Mouse (Mus musculus): ENCODE results near the gene Cnnm2. TPM values are rescaled to one million over a fixed set of nuclear protein-coding genes. Genes with fewer than 3 reads are reported as not detected.

The Cnnm2 gene
- total RNA-seq, 2 experiments from 2014 or later: 2.4 to 3.3 TPM

DNA sequence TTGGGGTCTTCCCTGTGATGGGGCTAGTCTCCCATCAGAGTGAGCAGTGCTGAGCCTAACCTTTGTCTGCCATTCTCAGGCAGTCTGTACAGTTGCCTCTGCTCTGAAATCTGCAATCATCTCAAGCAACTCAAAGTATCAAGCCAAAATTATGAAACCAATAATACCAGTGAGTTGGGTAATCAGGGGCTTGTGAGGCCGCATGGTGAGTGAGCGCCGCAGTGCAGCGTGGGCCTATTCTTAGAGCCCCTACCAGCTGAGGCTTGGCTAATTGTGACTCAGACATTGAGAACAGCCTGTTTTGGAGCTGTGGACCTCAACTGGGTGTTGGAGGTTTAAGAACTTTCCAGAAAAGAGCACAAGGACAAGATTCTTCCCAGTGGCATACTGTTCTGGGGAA lies 109.7 kb downstream of the Cnnm2 start:
- DNase-seq: no peak
- intact Hi-C loops (cut with DNase I): no loop called here

DNA sequence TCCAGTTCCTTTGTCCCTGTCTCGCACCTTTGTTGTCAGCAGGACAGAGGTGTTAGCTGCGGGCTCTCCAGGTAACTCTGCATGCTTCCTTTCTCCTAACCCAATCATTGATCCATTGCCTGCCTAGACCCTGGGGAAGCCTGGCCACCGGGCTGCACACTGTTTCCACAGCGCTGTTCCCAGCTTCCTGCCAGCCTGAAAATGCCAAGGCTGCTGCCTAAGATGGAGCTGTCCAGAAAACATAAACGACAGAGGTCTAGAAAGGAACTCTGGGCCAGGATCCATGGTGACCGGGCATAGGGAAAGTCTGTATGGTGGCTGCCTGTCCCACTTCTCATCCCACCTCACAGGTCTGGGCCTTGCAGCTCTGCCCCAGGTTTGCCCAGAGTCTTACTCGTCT lies 110.3 kb downstream of the Cnnm2 start:
- intact Hi-C loops (cut with DNase I): no loop called here
- no peak for DNase-seq

DNA sequence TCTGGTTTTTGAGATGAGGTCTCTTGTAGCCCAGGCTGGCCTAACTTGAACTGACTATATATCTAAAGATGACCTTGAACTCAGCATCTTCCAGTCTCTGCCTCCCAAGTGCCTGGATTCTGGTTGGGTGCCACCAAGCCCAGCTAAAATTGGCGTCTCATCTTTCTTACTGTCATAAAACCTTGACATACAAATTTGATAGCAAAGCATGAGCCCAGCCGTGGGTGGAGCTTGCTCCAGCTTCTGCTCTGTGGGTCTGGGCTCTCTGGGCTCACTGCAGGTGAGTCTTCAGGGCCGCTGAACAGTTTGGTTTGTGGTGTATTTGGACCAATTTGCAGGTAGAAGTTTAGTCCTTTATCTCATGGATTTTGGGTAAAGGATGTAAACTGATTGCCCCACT lies 112.5 kb downstream of the Cnnm2 start:
- no peak for DNase-seq
- intact Hi-C loops (cut with DNase I): no loop called here

DNA sequence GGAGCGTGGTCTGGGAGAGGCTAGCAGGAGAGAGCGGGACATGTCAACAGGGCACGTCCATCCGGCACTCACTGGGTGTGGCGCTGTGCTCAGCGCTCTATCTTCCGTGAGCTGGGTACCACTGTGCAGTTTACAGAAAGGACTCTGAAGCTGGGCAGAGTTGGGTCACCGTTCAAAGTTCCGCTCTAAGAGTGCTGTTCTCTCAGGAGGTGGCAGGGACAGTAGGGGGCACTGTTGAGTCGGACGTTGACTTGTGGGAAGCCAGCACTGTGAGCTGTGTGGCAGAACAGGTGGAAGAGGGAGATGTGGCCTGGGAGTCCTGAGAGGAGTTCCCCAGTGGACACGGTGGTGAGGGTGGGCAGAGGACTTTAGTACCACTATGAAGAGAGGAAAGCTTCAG lies 114.4 kb downstream of the Cnnm2 start:
- peak; percentile 75 to 80 for DNase-seq
- intact Hi-C loops (cut with DNase I): loop anchor here (1.0 kb wide), 1 partner anchor 116 kb away; no protein-coding TSS in a partner anchor

DNA sequence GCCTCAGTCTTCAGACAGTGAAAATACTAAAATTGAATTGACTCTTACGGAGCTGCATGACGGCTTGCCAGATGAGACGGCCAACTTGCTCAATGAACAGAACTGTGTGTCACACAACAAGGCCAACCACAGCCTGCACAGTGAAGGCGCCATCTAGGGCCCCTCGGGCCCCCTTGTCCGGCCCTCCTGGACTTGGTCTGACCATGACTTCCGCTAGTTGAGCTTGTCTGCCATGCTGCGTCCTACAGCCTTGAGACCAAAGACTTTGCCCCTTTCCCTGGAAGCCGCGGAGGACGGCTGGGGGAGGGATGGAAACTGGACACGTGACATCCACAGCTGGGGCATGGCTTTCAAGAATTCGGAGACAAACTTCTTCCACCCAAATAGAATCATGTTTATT lies 116.5 kb downstream of the Cnnm2 start:
- DNase-seq: no peak
- intact Hi-C loops (cut with DNase I): no loop called here

DNA sequence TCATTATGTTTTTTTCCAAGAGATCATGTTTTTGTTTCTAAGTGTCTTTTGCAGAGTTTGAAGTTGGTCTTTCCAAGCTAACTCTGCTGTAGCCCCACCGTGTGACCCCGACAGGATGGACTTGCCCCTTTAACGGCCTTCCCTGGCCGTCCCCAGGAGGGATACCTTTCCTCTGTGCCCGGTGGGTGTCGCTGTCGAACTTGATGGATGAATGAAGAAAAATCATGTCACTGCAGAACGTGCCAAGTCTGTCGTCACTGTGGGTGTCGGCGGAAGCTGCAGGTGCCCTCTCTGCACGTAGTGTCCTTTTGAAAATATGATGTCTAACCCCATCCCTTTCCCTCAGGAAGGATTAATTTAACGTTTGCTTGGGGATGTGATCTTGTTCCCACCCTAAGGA lies 117.0 kb downstream of the Cnnm2 start:
- intact Hi-C loops (cut with DNase I): no loop called here
- peak; percentile 45 to 57 for DNase-seq

DNA sequence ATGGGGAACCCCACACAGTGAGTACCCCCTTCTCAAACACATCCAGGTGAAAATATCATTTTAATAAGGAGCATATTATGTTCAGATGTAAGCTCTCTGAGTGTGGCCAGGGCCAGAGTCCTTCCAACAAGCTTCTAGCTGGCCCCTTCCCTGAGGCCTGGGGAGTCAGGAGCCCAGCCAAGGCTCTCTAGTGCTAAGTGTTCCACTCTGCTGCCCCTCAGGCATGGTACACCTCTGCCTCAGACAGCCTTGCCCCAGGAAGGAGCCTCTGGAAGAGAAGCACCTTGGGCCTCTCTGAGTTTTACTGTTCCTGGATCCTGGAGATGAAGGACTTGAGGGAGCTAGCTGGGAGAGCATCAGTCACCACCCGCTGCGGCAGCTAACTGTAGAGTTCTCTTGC lies 118.5 kb downstream of the Cnnm2 start:
- intact Hi-C loops (cut with DNase I): no loop called here
- DNase-seq: no peak

DNA sequence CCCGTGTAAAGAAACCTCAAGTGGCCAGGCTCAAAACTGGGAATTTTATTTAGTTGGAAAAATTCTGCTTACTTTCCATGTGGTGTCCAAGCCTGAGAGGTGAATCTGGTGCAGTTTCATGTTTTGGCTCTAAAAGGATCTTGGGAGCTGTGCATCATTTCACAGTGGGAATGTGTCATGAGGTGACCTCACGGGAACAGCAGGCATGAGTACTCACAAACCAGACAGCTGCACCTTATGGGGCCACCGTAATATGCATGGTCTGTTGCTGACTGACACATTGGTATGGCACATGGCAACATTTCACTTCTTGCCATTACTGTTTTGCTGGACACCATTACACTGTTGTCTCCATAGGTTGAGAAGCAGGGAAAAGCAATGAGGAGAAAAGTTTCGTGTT lies 124.0 kb downstream of the Cnnm2 start:
- no peak for DNase-seq
- intact Hi-C loops (cut with DNase I): no loop called here

DNA sequence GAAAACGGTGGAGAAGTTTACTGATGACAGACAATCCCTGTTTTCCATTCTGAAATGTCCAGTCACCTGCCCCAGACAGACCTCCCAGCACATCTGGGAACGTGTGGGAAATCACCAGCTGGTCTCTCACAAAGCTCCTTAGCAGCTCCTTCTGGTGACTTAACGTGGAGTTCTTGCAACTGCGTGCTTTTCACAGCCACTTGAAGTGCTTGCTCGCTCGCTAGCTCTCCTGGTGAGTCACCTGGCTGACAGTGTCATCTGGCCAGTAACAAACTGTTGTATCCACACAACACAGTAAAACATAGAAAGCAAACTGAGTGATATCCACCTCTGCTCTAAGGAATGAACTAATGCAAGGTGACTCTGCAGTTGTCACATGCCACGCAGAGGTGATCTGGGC lies 125.4 kb downstream of the Cnnm2 start:
- intact Hi-C loops (cut with DNase I): no loop called here
- DNase-seq: peak in 1 of 2 experiments; percentile 8

DNA sequence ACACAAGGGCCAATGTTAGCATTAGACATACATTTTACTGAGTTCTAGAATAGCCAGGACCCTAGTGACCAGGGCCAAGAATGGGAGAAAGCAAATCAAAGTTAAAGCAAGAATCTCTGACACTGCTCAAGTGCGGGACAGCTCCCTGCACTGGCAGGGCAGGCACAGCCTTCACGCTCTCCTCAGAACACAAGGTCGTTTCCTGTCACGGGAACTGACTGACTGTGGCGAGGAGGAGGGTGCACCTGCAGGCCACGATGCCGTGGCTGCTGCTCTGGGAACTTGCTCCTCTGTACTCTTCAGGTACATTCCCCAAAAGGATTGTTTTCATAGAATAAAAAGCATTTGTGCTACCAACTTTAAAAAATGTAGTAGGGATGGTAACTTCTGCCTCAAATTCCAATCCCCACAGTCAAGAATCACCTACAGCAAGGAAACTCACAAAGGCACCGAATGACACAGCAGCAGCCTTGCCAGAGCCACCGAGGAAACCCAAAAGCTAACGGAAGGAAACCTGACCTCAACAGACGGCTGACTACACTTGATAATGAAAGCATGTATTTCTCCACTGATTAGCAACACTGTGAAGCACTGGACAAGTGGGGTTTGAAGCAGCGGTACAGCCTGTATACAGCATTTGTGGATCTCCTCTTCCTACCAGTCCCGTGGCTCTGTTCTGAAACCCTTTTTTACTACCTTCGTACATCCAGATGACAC lies 126.6 kb downstream of the Cnnm2 start:
- intact Hi-C loops (cut with DNase I): no loop called here
- DNase-seq: peak in 1 of 2 experiments; percentile 4

DNA sequence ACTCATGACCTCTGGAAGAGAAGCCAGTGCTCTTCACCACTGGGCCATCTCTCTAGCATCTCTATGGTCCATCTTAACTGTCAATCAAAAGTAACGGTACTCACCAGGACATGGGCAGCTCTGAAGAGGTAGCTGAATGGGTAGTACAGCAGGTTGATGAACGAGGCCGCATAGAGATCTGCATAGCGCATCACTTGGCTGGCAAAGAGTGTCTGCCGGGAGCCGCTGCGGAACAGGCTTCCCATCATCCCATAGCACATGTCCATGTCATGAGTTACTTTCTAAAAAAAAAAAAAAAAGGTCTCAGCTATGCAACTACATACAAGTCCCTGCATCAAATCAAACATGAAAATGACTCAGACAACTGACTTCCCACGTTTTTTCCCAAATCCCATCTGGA lies 128.3 kb downstream of the Cnnm2 start:
- DNase-seq: peak in 1 of 2 experiments; percentile 9
- intact Hi-C loops (cut with DNase I): no loop called here

DNA sequence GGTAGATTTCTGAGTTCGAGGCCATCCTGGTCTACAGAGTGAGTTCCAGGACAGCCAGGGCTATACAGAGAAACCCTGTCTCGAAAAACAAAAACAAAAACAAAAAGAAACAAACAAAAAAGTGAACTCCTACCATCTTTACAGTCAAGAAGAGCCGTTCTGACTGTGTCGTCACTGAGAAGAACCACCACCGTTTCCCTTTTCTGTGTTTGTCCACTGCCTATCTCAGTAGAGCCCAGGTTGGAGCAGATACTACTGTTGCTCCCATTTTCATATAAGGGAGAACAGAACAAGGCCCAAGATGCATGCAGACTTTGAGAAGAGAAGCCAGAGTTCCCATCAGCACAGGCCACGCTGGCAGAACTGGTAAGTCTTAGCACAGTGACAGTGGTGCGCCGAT lies 129.3 kb downstream of the Cnnm2 start:
- no peak for DNase-seq
- intact Hi-C loops (cut with DNase I): no loop called here

DNA sequence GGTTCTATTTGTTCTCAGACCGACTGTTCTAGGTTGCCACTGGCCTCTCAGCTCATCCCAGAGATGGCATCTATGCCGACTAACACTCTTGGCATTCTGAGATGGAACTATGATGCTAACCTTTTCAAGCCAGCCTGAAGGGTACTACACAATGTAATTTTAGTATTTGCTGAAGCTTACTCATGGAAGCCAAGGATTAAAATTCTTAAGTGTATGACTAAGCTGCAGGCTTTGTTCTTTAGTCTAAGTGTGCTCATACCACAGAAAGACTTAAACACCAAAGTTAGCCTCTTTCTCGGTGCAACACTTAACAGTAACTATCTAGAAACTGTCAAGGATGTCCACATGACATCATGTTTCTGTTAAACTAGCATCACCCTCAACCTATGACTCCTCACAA lies 131.5 kb downstream of the Cnnm2 start:
- intact Hi-C loops (cut with DNase I): no loop called here
- no peak for DNase-seq

DNA sequence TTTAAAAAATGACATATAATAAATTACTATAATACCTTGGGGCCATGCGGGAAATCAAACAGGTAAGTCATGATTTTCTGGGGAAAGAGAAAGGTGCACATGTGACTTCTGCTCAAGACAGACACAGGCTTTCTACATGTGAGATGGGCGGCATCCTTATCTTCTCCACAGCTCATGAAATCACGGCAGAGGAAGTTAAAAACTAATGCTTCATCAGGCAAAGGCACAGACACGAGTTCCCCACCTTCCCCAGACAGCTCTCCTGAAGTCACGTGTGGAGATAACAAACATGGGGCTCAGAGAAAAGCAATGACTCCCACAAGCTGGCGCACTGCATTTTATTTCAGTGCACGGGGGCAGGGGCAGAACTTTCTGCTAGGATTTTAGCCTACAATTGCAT lies 132.1 kb downstream of the Cnnm2 start:
- no peak for DNase-seq
- intact Hi-C loops (cut with DNase I): no loop called here

DNA sequence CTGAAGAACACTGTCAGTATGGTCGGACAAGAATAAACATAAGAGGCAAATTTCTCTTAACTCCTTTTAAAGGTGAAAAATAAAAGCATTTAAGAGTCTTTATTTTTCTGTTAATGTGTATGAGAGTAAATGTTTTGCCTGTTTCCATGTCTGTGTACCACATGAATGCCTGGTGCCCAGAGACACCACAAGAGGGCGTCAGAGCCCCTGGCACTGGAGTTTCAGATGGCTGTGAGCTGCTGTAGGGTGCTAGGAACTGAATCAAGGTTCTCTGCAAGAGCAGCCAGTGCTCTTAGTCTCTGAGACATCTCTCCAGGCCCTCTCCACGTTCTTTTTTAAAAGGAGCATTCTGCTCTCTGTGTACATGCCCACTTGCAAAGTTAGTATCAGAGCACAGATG lies 135.7 kb downstream of the Cnnm2 start:
- intact Hi-C loops (cut with DNase I): no loop called here
- no peak for DNase-seq

DNA sequence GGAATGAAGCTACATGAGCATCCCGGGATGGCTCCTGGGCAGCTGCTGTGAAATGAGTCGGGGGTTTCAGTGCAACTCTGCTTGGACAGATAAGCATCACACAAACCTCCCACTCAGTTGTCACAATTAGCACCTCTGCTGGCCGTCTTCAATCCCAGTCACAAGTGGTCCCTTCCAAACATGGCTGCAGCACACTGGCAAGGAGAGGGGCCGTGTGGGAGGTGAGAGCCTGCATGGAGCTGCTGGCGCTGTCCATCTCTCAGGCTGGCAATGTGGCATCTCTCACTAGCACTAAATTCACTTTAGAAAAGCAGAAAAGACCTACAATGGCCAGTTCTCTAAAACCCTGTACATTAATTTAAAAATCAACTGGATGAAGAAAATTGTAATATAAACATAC lies 136.8 kb downstream of the Cnnm2 start:
- intact Hi-C loops (cut with DNase I): no loop called here
- no peak for DNase-seq

DNA sequence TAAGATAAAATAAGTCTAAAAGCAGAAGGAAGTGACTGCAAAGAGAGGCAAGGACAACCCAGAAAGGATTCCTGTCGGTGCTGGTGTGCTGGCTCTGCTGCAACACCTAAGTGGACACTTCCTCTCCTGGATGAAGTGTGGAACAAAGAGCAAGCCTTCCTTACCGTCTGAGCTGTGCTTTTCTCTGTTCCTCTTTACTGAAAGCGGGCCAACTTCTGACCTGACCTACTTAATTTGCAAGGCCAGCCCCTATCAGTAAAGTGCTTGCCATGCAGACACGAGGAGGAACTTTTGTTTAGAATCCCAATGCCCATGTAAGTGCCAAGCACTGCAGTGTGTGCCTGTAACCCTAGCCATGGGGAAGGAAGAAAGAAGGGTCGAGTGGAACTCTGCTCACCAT lies 137.9 kb downstream of the Cnnm2 start:
- intact Hi-C loops (cut with DNase I): no loop called here
- no peak for DNase-seq

DNA sequence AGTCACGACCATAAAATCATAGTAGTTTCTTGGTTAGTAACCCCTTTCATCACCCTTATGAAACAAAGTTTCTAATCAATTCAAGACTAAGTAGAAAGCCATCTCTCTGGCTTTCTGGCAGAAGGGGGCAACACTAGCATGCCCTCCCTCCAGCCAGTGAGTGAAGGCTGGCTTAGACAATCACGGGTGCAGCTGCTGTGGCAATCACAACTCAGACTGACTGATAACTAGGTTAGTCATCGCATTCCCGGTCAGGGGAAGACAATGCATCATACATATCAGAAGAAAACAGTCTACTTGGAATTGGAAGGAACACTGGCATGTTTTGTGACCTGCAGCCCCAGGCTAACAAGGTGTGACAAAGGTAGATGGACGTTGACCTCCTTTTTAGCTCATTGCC lies 138.5 kb downstream of the Cnnm2 start:
- no peak for DNase-seq
- intact Hi-C loops (cut with DNase I): no loop called here

DNA sequence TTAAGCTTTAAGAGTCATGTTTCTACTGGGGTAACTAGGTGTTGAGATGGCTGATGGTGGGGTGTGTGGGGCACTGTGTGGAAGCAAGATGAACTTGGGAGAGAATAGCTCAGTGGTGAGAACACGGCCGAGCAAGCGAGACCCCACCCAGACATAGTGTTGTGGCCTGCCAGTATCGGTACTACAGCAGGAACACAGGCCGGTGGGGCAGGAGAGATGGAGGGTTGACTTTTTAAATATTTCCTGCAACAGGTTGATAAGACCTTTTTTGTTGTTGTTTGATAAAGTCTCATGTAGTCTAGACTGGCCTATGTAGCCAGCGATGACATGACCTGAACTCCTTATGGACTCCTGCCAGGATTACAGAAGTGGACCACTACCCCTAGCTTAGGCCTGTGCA lies 139.4 kb downstream of the Cnnm2 start:
- no peak for DNase-seq
- intact Hi-C loops (cut with DNase I): no loop called here

DNA sequence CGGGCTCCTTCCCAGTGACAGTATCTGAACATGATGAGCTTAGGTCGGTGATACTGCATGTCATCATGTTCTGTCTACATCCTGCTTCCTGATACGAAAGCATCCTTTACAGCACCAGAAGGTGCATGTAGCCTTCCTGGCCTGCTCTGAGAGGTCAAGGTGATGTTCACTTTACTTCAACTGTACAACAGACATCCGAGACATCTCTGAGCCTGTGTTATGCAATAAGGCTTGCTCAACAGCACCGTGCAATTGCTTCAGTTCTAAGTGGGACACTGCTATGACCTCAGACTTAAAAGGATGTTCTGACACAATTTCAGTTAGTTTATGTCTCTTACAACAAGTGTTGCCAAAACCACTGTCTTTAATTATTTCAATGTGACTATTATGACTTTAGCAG lies 139.9 kb downstream of the Cnnm2 start:
- intact Hi-C loops (cut with DNase I): no loop called here
- no peak for DNase-seq

DNA sequence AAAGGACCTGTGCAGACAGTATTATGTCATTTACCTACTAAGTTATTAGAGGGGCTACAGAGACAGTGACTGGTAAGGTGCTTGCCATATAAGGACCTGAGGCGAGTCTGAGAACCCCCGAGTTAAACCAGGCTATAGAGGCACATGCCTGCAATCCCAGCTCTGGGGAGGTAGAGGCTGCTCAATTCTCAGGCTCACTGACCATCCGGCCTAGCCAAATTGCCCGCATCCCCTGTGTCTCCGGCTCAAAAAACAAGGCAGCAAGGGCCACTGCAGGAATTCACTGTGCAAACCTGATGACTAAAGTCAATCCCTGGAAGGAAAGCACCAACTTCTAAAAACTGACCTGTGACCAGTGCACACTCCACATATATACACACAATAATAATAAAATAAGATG lies 142.0 kb downstream of the Cnnm2 start:
- DNase-seq: no peak
- intact Hi-C loops (cut with DNase I): no loop called here

DNA sequence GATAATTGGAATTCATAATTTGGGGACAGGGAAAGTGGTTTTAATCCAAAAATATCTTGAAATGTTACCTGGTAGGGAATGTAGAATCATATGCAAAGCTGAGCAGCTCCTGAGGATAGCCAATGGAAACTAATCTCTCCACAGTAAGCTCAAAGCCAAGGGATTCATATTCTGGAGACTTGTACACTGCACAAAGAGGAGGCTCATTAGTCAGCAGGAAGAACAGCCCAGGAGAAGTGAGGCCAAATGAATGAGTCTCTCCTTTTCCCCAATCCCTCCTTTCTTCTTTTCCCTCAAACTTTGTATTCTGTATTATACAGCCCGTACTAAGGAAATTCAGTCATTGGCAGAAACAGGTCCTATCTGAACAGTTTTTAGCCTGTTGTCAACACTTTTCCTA lies 143.5 kb downstream of the Cnnm2 start:
- intact Hi-C loops (cut with DNase I): no loop called here
- DNase-seq: no peak

DNA sequence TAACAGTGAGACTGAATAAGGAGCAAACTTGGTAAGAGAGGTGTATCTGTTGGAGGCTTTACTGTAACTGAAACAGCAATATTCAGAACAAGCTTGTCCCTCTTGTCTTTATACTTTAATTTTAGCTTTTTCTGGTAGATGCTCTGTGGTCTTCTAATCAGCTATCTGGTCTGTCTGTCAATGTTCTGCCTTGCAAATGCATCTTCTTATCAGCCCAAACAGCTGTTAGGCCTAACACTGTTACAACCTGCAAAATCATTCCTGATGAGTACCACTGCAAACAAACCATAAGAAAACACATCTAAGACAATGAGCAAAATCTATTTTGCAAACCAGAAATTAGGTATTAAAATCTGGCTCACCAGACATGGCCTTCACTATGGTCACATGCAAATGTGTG lies 144.0 kb downstream of the Cnnm2 start:
- intact Hi-C loops (cut with DNase I): no loop called here
- no peak for DNase-seq

All from gastrocnemius, postnatal 36 days (tissue).